Mouse (Mus musculus): ENCODE measurements around the gene Dusp3.
A peak's percentile ranks its signal among the peaks of the same experiment; 100 is the strongest.

The Dusp3 gene

DNA sequence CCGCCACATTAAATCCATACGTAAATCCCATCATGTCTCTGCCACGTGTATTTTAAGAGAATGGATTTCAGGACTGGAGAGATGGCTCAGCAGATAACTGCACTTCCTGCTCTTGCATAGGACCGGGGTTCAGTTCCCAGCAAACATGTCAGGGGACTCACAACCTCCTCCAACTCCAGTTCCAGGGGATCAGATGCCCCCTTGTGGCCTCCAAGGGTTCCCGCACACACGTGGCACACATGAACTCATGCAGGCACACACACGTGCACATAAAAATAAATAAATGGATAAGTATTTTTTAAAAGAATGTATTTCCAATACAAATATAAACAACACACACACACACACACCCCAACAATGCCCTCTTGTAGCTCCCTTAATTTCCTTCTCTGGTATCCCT lies 9.9 kb downstream of the Dusp3 start:
- DNase-seq (ENCODE audit: low read depth, low spot score), result no peak

DNA sequence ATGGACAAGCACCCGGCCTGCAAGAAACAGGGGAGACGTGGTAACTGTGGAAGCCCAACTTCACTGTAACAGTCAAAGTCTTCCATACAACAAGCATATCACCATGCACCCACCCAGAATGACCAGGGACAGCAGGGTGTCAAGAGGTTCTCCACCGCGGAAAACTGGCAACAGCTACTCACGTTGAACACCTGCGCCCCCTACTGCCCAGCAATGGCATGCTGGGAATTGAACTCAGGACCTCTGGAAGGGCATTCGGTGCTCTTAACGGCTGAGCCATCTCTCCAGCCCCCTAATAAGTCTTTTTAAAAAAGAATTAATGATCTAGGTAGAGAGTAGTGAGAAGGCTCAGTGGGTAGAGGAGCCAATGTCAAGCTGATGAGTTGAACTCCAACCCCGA lies 11.9 kb downstream of the Dusp3 start:
- no peak for DNase-seq (ENCODE audit: low read depth, low spot score)

DNA sequence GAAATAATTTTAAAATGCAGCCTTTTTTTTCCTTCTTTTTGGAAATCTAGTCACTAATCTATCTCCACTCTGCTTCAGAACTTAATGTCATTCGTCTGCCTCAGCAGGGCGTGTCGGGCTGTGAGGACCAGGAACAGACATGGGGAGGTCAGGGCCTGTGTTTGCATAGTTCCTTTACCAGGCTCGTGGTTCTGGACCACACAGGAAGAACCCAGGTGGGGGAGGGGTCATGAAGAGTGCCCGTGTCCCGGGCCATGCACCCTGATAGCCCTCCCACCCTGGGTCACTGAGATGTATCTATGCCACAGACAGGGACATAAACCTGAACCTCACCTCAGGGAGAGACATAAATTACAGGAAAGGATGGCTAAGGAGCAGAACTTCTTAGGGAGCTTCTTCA lies 12.6 kb downstream of the Dusp3 start:
- DNase-seq (ENCODE audit: low read depth, low spot score), result no peak

DNA sequence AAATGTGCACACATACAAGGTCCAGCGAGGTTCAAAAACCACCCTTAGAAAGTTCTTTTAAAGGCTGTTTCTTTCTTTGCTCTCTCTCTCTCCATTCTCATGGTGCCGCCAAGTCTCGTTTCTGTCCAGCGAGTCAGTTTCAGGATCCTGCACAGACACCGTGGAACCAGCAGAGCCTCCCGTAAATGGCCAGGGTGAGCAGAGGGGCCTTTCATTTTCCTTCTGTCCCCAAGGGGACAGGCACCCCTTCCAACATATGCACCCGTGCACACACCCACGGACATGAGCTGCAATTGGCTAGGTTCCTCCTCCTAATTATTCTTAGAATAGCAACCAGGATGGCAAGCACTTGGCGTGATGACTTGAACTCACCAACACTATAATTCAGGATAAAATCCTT lies 13.3 kb downstream of the Dusp3 start:
- no peak for DNase-seq (ENCODE audit: low read depth, low spot score)

DNA sequence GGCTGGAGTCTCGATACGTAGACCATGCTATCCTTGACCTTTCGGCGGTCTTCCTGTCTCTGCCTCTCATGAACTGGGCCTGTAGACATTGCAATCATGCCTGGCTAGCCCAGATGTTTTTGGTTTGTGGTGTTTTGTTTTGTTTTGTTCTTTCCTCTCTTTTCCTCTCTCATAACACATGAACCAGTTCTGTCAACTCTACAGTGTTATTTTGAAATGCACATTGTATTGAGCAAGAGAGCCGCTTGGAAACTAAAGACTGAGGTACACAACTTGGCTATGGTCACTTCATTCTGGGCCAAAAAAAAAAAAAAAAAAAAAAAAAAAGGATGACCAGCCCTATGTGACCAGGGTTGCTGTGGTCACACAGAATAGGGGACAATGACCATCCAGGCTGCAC lies 14.2 kb downstream of the Dusp3 start:
- no peak for DNase-seq (ENCODE audit: low read depth, low spot score)

DNA sequence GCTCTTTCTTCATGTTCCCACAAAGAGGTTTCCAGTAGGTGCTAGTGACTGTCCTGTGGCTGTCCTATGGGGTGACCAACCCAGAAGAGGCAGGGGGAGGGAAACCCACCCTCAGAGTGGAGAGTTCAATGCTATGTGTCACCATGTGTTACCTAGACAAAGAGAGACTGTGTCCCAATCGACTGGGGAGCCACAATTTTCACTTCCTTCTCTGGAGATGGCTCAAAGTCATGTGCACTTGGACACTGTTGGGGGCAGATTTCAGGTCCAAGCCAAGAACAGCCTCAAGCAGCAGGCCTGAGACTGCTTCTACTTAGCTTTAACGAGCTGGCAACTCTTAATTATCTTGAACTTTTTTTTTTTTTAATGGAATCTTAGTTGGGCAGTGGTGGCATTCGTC lies 14.7 kb downstream of the Dusp3 start:
- no peak for DNase-seq (ENCODE audit: low read depth, low spot score)

DNA sequence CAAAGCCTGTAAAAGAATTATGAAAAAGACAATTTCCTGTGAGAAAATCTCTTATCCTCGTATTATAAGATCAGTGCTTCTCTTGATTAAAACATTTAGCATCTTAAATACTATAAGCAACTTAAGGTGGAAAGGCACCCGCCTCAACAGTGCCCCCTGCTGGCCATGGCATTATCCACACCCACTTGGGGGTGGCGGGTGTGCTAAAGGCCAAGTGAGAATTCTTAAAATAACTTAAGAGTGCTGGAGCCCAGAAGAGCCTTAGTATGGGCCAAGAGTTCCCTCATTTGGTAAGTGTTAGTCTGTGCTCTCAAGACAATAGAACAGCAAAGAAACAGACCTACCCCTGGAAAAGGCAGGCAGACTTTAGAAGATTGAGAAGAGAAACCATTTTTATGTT lies 15.4 kb downstream of the Dusp3 start:
- no peak for DNase-seq (ENCODE audit: low read depth, low spot score)

DNA sequence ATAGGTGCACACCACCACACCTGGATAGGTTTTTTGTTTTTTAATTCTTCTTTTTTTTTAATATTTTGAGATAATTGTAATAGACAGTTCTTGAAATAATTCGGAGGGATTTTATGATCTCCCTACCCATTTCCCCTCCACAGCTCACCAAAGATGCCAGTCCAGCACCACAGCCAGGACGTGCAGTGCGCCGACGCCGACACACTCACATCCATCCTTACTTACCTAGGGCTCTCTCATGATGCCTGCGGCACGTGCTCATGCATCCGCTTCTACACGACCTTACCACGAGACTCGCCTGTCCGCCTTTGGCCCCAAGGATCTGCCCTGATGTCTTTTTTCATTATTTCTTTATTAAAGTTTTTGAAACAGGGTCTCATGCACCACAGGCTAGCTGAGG lies 17.0 kb downstream of the Dusp3 start:
- no peak for DNase-seq (ENCODE audit: low read depth, low spot score)

DNA sequence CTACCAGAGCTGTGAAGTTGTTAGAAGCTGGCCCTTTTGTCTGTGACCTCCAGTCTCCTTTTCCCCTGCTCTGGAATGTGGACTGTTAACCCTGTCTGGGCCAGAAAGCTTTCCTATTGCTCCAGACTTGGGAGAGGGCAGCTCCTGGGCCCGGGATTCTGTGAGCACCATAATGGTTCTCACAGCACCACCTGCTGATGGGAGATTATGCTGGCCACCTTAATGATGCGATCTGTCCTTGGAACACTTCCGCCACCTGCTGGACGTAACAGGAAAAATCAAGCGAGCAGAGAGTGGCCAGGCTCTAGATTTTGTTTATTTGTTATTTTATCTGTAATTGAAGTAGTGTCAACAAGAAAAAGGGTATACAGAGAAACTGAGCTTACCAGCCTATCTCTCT lies 18.0 kb downstream of the Dusp3 start:
- peak; percentile 70 for DNase-seq (ENCODE audit: low read depth, low spot score)

DNA sequence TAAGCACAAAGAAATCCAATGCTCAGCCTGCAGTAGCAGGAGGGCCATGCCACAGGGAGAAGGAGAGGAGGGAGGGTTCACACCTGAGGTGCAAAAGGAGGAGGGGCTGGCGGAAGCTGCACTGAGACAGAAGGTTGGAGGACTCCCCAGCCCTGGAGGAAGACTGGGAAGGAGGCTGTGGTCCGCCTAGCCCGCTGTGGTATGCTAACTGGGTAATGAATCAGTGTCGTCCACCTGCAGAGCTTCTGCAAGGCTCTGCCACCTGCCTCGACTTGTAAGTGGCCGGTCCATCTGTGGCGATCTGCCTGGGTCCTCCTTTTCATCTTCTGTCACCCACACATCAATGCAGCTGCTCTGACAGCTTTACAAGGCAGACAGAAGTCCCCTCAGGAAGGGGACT lies 18.5 kb downstream of the Dusp3 start:
- DNase-seq (ENCODE audit: low read depth, low spot score), result no peak

DNA sequence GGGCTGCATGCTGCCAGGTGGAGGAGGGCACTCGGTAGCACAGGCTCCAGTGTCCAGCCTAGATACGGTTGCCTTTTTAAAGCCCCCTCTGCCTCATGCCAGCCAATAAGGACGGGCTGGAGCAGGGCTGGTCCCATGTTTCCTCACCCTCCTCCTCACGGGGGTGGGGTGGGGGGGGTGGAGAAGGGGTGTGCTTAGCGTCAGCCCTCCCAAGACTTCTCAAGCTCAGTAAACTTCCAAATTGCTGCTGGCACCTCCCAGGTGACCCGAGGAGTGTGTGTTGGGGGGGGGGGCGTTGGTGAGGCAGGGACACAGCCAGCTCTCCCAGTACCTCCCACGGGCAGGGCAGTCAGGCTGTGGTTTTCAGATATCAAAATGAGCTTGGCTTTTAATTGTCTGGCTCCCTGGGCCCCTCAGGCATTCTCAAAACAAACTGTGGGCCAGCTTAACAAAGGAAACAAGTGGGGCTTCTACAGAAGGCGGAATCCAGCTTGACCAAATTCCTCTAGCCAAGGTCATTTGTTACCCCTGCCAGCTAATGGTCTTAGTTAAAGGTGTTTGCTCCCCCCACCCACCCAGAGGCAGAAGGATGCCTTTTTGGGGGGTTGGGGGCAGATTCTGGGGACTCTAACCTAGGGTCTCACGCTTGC lies 19.7 kb downstream of the Dusp3 start, which contains the start of gene Sost:
Gene Sost, minus strand, starts transcription at position 51 of the 650 bp plus-strand sequence.
- no peak for DNase-seq (ENCODE audit: low read depth, low spot score)

DNA sequence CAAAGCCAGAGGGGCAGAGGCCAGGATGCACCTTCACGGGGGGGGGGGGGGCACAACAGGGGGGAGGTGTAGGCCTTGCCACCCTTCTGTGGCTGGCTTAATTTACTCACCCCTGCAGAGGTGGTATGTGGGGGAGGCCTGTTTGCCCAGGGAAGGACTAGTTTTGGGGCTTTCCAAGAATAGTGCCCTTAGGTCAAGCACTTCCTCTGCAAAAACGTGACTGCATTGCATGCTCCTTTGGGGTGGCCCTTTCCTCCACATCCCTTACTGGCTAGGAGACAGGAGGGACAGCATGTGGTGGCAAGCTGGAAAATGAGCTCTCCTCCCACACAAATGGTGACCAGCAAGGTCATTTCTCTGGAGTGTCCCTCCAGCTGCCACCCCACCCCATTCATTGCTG lies 21.3 kb downstream of the Dusp3 start:
- no peak for DNase-seq (ENCODE audit: low read depth, low spot score)

DNA sequence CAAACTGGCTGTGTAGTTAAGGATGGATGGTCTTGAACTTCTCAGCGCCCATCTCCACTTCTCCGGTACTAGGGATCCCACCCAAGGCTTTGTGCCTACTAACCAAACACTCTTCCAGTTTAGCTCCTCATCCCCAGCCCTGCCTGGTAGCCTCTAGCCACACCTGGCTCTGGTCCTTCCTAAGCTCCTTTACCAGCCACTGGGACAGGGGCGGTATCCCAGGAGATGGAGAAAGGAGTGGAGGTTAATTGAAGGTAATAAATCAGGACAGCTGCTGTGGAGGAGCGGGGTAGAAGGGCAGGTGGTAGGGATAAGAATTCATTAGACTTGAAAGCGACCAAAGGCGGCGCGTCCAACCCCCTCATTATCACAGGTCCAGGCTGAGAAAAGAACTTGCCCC lies 22.2 kb downstream of the Dusp3 start:
- DNase-seq (ENCODE audit: low read depth, low spot score), result no peak

DNA sequence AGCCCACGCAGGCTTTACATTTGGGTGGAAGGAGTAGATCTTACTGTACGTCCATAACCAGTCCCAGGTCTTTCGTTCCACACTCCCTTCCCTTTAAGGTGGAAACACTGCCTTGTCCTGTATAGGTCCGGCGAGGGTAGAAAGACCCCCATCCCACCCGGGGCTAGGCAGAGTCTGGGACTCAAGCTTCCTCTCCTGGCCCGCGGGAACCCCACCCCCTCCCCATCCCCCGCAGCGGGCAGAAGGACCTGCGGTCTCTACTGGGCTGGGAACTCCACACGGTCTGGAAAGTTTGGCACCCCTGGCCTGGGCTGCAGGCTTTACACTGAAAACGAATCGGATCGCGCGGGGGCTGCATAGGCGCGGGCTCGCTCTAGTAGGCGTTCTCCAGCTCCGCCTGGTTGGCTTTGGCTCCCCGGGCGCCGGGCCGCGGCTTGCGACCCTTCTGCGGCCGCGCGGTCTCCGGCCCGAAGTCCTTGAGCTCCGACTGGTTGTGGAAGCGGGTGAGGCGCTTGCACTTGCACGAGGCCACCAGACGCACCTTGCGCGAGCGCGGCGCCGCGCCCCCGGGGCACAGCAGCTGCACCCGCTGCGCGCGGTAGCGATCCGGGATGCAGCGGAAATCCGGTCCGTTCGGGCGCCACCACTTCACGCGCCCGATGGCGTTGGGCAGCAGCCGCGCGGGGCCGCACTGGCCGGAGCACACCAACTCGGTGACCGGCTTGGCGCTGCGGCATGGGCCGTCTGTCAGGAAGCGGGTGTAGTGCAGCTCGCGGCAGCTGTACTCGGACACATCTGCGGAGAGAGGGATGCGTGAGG lies 23.1 kb downstream of the Dusp3 start:
- DNase-seq (ENCODE audit: low read depth, low spot score), result no peak

DNA sequence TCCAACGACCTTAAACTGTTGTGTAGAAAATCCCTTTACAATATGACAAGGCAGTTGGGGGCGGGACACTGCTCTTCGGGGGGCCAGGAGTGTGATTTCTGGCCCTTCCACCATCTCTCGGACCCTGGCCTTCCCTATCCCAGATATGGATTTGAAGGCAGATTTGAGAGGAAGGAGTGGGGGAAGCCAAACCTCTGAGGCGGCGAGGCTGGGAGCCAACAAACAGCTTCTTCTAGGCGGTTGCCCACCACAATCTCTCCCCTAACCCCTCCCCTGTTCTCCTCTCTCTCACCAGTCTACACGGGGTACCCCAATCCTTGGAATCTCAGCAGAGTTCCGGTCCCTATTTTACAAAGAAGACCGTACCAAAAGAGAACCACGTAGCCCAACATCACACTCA lies 23.8 kb downstream of the Dusp3 start:
- no peak for DNase-seq (ENCODE audit: low read depth, low spot score)

DNA sequence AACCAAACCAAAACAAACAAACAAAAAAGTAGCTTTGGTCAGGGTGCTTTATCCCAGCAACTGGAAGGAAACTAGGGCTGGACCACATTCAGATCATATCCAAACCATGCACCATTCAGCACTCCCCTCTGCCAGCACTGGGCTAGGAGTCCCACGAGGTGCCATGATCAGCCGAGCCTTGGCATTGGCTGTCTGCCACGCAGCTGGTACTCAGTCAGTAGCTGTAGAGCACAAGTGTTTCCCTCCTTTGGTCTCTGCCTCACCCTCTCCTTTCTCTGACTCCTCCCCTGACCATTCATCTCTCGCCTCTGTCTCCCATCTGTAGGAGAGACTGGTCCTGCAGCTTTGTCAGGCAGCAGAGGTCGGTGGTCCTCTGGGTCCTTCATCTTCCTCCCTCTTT lies 29.3 kb downstream of the Dusp3 start:
- no peak for DNase-seq (ENCODE audit: low read depth, low spot score)

DNA sequence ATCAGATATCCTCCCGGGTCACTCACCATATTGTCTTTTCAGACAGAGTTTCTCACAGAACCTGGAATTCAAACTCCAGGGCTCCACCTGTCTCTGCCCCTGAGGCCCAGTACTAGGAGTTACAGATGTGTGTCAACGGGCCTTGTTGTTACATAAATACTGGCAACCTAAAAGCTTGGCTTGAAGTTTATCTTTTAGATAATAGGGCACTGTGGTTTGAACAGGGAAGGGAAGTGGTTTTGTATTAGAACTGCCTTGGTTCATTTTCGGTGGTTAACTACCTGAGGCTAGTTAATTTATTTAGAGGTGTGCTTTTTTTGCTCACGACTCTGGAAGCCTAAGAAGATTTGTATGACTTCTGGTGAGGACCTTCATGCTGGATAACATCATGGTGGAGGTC lies 33.4 kb downstream of the Dusp3 start:
- no peak for DNase-seq (ENCODE audit: low read depth, low spot score)

DNA sequence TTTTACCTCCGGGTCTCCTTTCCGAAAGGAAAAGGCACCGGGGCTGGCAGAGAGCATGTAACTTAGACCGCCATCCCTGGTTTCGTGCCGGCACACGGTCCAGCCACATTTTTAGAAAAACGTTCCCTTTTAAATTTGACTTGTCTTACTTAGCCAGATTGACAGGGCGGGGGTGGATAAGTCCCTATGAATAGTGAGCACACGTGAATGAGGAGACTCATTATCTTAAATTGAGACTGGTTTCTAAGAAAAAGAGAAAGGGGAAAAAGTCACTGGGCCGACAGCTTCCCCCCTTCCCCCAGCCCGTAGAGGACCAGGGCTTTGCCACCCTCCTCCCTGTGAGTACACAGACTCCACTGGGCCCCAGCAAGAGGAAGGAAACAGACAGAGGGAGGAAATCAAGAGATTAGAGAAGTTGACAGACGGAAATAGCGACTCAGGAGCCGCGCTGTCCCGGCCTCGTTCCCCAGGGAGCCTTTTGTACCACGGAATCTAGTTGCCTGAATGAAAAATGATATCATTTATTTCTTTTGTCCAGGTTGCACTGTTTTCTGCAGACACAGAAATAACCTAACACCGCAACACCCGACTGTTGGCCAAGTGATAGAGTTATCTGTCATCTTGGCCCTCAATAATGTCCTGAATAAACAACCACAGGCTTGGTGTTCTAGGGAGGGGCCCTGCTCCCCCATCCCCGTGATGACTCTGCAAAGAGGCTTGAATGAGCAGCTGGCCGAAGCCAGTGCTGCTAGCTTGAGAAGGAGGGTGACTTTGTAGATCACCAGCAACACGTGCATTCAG lies 34.1 kb downstream of the Dusp3 start:
- DNase-seq (ENCODE audit: low read depth, low spot score), result no peak

DNA sequence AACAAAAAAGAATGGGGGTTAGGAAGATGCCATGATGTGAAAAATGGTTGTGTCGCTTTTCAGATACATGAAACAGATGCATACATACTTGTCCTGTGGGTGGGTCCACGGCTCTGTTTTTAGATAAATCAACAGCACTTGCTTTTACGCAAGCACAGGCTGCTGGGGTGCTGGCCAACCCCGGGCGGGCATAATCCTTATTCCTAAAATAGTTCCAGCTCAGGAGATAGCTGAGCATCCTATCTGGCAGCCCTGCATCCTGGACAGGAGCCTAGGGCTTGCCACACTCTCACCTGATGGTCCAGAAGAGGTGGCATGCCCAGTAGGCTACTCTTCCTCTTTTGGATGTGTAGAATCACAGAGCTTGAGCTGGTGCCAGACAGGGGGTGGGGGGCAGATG lies 36.8 kb downstream of the Dusp3 start:
- no peak for DNase-seq (ENCODE audit: low read depth, low spot score)

DNA sequence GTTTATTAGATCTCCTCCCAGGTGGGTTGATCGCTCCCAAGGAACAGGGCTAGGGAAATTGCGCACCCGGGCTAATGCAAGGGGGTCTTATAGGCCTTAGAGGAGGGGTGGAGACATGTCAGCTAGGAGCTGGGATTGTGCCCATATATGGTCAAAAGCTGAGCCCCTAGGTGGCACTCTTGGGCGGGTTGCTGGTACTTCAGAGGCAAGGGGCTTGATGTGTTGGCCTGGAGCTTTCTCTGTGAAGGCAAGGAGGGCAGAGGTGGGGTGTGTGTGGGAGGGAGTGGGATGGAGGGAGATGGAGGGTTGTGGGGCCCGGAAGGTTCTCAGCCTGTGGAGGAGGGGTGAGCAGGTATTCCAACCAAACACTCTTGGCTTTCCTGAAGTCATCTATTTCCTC lies 40.3 kb downstream of the Dusp3 start:
- DNase-seq (ENCODE audit: low read depth, low spot score), result no peak

DNA sequence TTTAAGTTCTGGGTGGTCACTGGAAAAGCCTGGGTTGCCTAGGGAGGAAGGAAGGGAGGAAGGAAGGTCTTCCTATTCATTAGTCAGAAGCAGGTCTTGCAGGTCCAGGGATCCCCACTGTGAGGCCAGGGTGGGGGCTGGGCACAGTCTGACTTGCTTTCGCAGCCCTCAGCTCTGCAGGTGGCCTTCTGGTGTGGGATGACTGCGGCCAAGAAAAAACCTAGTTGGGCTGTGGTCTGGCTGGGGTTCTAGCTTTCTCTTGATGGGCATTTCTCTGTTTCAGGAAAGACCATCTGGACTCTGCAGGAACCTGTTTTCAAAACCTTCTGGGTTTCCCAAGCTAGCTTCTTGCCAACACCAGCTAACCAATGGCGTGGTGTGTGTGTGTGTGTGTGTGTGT lies 43.8 kb downstream of the Dusp3 start:
- no peak for DNase-seq (ENCODE audit: low read depth, low spot score)

DNA sequence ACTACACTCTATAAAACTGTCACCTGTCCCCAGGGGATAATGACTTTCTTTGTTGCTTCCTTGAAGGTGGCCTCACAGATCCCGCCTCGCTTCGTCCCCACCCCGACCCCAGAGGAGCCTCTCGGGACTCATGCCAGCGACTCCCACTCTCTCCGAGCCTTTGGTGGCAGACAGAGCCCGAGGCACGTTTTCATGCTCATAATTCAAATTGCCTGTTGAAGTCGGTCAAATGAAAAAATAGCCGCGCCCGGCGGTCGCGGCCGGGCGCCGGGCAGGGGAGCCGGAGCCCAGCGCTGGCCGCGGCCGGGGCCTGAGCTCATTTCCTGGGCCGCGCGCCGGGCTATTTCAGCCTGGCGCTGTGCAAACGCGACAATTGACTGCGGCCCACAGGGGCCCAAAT lies 49.7 kb downstream of the Dusp3 start:
- no peak for DNase-seq (ENCODE audit: low read depth, low spot score)

DNA sequence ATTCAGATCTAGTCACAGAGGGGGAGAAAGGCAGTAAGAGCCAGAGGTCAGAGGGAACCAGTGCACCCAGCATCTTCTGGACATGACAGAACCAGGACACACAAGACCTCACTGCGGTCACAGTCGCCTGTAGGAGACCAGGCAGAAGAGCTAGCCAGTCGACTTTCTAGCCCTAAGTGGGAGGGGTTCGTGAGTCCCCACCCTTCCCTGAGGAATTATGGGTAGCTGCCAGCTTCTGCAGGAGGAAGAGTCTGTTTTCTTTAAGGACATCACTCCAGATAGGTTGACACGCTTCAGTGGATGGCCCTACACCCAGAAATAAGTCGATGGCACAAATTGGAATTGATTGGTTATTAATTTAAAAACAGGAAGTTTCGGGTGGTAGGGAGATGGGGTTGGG lies 50.4 kb downstream of the Dusp3 start:
- DNase-seq (ENCODE audit: low read depth, low spot score), result no peak
